Mouse (Mus musculus): Measurements from ENCODE around the gene Mbd6. TPM values are rescaled to one million over a fixed set of nuclear protein-coding genes. Genes with fewer than 3 reads are reported as not detected.

Gene Mbd6
- 39.2 and 67.3 TPM in 2 replicates for polyA plus RNA-seq (2012; rRNA removed)

DNA sequence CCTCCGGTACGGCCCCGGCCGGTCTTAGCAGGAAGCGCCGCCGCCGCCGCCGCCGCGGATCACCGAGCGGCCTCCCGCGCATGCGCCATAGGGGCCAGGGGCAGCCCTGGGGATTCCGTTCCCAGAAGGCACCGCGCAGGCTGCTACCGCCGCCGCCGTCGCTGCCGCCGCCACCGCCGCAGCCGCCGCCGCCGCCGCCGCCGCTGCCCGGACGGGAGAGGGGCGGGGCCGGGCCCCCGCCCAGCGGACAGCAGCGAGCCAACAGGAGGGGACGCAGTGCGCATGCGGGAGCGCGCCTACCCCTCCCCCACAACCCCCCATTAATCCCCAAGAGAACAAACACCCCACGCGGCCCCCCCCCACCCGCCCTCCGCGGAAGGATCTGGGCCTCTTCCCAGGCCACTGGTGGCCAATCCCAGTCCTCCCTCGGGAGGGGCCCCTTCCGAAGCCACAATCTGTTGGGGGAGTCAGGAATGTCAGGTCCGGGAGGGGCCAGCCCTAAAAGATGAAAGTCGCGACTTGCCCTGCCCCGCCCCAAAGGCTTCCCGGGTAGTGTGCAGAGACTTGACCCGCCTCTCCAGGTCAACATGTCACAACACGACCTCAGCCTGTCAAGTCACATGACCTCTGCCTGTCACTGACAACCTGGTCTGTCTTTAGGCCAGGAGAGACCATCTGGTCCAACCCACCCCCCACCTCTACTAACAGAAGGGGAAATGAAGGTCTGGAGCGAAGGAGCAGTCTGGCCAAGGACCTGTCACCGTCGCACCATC is at the start of gene Mbd6:
Mbd6 (minus strand) TSS at position 219 of the 773 bp plus-strand sequence.
- TF ChIP-seq POLR2A (IDR thresholded peaks at IDR 0.05; ENCODE audit: borderline replicate concordance, extremely low read depth, insufficient read depth, insufficient read length, poor library complexity, severe bottlenecking), result peak; percentile 72; the same call in 1 of the 2 replicates
- no peak for TF ChIP-seq CTCF (IDR thresholded peaks at IDR 0.05; ENCODE audit: borderline replicate concordance, extremely low read depth, insufficient read depth, insufficient read length)
- DNase-seq (ENCODE audit: low read depth), result peak; percentile 91

DNA sequence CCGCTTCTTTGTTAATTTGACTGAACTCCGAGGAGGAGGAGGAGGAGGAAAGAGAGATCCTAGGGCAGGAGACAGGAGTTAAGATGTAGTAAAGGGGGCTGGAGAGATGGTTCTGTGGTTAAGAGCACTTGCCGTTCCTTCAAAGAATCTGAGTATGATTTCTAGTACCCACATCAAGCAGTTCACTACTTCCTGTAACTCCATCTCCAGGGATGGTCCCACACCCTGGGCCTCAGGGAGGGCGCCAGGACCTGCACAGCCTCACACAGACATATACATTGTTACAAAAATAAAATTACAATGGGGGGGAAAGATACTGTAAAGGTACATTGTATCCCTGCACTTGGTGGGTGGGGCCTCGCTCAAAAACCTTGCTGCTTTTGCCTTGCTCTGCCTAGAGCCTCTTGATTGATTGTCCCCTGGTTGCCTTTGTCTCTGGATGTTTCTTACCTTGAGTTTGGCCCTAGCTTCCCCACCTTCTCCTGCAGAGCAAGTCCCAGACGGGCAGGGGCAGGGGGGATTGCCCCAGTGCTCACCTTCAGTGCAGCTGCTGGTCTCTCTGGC is 48.8 kb upstream of the Mbd6 start:
- DNase-seq (ENCODE audit: low read depth), result no peak
- no peak for TF ChIP-seq POLR2A (IDR thresholded peaks at IDR 0.05; ENCODE audit: borderline replicate concordance, extremely low read depth, insufficient read depth, insufficient read length, poor library complexity, severe bottlenecking)
- TF ChIP-seq CTCF (IDR thresholded peaks at IDR 0.05; ENCODE audit: borderline replicate concordance, extremely low read depth, insufficient read depth, insufficient read length), result no peak

DNA sequence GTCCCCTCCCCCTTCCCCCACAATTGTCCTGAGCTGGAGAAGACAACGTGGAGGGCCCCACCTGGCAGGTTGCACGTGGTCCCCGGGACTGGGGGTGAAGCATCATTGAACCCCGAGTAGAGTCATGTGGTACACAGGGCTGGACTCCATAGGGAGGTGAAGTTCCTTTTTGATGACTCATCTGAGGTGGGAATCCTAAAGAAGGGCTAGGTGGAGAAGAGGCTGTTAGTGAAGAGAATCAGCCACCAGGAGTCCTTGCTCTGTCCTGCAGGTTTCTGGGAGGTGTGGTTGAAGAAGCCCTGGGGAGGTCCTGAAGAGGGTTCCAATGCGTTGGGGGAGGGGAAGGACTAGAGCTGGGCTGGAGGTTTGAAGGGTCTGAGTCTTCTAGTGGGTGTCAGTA is 48.1 kb upstream of the Mbd6 start:
- TF ChIP-seq POLR2A (IDR thresholded peaks at IDR 0.05; ENCODE audit: borderline replicate concordance, extremely low read depth, insufficient read depth, insufficient read length, poor library complexity, severe bottlenecking) (no peak), CTCF (IDR thresholded peaks at IDR 0.05; ENCODE audit: borderline replicate concordance, extremely low read depth, insufficient read depth, insufficient read length) (no peak)

DNA sequence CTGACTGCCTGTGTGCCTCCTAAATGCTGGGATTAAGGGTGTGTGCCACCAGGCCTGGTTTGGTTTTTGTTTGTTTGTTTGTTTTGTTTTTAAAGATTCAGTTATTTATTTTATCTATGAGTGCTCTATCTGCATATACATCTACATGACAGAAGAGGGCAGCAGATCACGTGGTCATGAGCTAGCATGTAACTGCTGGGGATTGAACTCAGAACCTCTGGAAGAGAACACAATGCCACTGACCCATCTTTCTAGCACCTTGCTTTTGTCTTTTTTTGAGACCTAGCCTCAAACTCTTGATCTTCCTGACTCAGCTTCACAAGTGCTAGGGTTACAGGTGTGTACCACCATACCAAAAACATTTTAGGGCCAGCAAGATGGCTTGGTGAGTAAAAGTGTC is 46.5 kb upstream of the Mbd6 start:
- no peak for DNase-seq (ENCODE audit: low read depth)
- TF ChIP-seq CTCF (IDR thresholded peaks at IDR 0.05; ENCODE audit: borderline replicate concordance, extremely low read depth, insufficient read depth, insufficient read length), result no peak
- no peak for TF ChIP-seq POLR2A (IDR thresholded peaks at IDR 0.05; ENCODE audit: borderline replicate concordance, extremely low read depth, insufficient read depth, insufficient read length, poor library complexity, severe bottlenecking)

More for the DNA sequence above, 48.1 kb upstream of the Mbd6 start:
- no peak for DNase-seq (ENCODE audit: low read depth)

DNA sequence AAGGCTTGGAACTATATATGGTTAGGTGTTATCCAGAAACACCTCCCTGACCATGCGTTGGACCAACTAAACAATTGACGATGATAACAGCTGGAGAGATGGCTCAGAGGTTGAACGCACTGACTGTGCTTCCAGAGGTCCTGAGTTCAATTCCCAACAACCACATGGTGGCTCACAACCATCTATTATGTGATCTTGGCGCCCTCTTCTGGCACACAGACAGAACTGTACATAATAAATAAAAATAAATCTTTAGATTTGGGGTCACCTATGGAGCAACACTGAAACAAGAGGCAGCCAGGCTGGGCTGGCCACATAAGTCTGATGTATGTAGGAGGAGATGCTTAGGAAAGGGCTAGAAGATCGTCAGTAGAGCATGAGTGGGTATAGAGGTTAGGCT is 44.3 kb upstream of the Mbd6 start:
- DNase-seq (ENCODE audit: low read depth), result no peak
- TF ChIP-seq POLR2A (IDR thresholded peaks at IDR 0.05; ENCODE audit: borderline replicate concordance, extremely low read depth, insufficient read depth, insufficient read length, poor library complexity, severe bottlenecking), result no peak
- TF ChIP-seq CTCF (IDR thresholded peaks at IDR 0.05; ENCODE audit: borderline replicate concordance, extremely low read depth, insufficient read depth, insufficient read length), result peak; percentile 21; the same call in 1 of the 2 replicates

DNA sequence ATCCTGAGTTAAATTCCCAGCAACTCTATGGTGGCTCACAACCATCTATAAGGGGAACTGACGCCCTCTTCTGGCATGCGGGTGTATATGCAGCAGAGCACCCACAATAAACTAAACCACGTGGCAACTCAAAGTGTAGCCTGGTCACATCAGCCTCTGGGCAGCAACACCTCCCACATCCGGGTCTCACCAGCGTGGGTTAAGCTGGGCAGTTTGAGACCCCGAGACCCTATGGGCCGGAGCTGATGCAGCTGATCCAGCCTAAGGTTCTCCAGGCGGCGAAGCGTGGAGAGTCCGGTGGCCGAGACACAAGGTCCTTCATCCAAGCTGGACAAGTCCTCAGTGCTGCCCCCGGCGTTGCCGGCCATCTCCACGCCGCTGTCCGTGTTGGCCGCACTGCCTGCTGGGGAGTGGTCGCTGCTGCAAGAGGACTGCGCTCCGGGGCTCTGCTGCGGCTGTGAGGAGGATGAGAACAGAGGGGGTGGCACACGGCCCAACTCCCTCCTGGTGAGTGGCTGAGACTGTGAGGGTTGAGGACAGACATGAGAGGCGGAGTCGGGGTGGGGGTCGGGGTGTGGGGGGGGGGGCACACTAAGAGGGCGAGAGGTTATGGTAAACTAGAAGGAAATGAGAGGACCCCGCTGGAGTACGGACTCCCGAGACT is 43.5 kb upstream of the Mbd6 start:
- TF ChIP-seq CTCF (IDR thresholded peaks at IDR 0.05; ENCODE audit: borderline replicate concordance, extremely low read depth, insufficient read depth, insufficient read length) (peak; percentile 34; the same call in 1 of the 2 replicates), POLR2A (IDR thresholded peaks at IDR 0.05; ENCODE audit: borderline replicate concordance, extremely low read depth, insufficient read depth, insufficient read length, poor library complexity, severe bottlenecking) (no peak)
- DNase-seq (ENCODE audit: low read depth), result peak; percentile 42

DNA sequence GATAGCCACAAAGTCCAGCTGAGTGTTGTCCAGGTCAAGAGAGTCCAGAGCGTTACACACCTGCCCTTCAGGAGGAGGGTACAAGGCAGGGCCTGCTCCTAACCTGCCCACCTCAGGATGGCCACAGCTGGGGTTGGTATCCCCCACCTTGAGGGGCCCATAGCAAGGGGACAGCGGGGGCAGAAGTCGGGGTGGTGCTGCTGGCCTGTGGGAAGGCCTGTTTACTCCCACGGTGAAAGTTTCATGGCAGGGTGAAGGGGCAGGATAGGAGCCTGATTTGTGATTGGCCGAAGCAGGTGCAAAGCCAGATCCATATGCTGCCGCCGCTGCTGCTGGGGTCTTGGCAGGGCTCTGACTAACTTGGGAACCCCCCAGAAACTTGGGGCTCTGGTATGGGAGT is 41.4 kb upstream of the Mbd6 start:
- no peak for DNase-seq (ENCODE audit: low read depth)
- TF ChIP-seq POLR2A (IDR thresholded peaks at IDR 0.05; ENCODE audit: borderline replicate concordance, extremely low read depth, insufficient read depth, insufficient read length, poor library complexity, severe bottlenecking) (no peak), CTCF (IDR thresholded peaks at IDR 0.05; ENCODE audit: borderline replicate concordance, extremely low read depth, insufficient read depth, insufficient read length) (no peak)

DNA sequence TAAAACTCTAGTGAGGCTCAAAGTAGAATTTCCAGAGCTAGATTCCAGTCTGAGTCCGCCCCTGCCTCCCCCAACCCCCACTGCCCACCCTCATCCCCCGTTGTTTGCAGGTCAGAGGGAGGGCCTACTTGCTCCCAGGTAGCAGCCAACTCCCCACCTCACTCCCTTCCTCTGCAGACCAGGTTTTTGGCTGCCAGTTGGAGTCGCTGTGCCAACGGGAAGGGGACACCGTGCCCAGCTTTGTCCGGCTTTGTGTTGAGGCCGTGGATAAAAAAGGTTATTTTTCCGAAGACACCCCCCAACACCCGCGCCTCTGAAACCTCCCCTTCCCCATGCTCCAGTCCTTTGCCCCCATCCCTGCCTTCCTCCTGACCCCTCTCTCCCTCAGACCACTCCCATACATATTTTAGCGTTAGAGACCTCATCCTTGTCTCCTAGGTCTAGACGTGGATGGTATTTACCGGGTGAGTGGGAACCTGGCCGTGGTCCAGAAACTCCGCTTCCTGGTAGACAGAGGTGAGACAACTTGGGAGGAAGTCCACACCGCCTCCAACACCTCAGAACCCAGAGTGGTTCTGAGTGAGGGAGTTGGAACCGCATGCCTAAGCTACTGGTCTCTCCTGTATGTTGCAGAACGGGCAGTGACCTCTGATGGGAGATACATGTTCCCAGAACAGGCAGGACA is 38.8 kb upstream of the Mbd6 start:
- no peak for TF ChIP-seq CTCF (IDR thresholded peaks at IDR 0.05; ENCODE audit: borderline replicate concordance, extremely low read depth, insufficient read depth, insufficient read length)
- no peak for TF ChIP-seq POLR2A (IDR thresholded peaks at IDR 0.05; ENCODE audit: borderline replicate concordance, extremely low read depth, insufficient read depth, insufficient read length, poor library complexity, severe bottlenecking)
- no peak for DNase-seq (ENCODE audit: low read depth)

DNA sequence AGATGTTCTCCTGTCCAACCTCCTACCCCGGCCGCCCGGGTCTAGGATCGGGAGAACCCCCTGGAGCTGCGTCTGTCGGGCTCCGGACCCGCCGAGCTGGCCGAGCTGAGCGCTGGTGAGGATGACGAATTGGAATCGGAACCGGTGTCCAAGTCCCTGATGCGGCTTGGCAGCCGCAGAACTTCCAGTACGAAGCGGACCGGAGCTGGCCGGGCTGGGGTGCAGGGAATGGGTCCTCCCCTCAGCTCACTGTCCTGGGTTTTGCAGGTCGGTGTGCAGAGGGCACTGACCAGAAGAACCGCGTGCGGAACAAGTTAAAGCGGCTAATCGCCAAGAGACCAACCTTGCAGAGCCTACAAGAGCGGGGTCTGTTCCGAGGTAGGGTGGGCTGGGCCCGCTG is 38.0 kb upstream of the Mbd6 start:
- no peak for DNase-seq (ENCODE audit: low read depth)
- no peak for TF ChIP-seq POLR2A (IDR thresholded peaks at IDR 0.05; ENCODE audit: borderline replicate concordance, extremely low read depth, insufficient read depth, insufficient read length, poor library complexity, severe bottlenecking)
- TF ChIP-seq CTCF (IDR thresholded peaks at IDR 0.05; ENCODE audit: borderline replicate concordance, extremely low read depth, insufficient read depth, insufficient read length), result no peak

DNA sequence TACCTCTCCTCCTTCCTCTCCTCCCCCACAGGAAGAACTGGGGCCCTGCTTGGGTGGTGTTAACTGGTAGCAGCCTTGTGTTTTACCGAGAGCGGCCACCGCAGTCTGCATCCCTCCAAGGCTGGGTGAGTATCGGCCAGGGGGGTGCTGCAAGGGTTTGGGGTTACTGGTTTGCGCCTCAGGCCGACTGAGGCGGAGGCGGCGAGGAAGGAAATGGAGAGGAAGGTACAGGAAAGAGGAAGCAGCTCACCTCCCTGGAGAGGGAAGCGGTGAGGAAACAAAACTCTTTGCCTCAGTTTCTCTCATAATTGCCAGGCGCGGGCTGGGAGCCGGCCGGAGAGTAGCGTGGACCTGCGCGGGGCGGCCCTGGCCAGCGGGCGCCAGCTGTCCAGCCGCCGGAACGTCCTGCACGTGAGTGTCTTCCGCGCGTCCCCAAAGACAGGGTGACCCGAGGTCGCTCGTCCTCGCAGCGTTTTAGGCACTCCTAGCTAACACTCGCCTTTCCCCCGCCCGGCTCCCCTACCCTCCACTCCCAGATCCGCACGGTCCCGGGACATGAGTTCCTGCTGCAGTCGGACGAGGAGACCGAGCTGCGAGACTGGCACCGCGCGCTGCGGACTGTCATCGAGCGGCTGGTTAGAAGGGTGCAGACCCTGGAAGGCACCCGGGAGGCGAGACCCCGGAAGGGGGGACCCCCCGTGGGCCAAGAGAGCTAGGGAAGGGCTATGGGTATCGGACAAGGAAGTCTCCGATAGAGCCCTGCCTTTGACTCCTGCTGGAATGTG is 37.4 kb upstream of the Mbd6 start:
- DNase-seq (ENCODE audit: low read depth), result peak; percentile 15
- TF ChIP-seq POLR2A (IDR thresholded peaks at IDR 0.05; ENCODE audit: borderline replicate concordance, extremely low read depth, insufficient read depth, insufficient read length, poor library complexity, severe bottlenecking), result no peak
- no peak for TF ChIP-seq CTCF (IDR thresholded peaks at IDR 0.05; ENCODE audit: borderline replicate concordance, extremely low read depth, insufficient read depth, insufficient read length)
